Mouse (Mus musculus): ENCODE measurements around the gene Tmem235. TPM values are rescaled to one million over a fixed set of nuclear protein-coding genes. Genes with fewer than 3 reads are reported as not detected.

Tmem235 gene
- polyA plus RNA-seq, 1 experiment from 2014 or later: 0.08 TPM

DNA sequence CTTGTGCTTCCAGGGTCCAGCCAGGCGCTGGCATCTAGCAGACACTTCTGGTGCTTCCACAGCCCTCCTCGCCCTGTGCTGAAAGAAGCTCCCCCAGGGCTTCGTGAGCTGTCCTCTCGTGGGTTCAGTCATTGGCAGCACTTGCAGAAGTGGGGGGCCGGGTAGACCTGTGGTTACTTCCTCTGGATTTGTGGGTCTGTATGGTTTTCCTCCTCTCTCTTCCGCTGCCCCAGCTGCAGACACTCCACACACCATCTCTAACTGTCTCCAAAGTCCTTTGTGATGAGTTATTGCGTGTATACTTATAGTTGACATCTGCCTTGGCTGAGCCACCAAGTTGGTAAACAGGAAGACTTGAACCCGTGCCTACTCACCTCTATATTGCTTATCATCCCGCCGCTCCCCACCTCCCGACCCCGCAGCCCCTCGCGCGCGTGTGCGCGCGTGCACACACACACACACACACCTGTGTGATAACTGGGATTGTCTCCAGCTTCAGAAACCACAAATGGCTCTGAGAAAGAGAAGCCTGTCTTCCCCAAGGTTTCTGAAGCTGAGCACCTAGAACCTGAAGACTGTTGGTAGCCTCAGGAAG is 31.1 kb downstream of the Tmem235 start:
- H3K27ac ChIP-seq (ENCODE audit: low read depth, low read length): no peak overlapping the region
- peaks cover 26% of the 10 kb centered on the region for H3K4me1 ChIP-seq (ENCODE audit: control insufficient read depth, insufficient read depth, low read depth, low read length)
- H3K27me3 ChIP-seq (replicated peaks; ENCODE audit: control insufficient read depth, insufficient read depth, low read length): peaks cover 6% of the 10 kb centered on the region; the same call in 1 of the 2 replicates
- ATAC-seq: no peak
- H3K4me3 ChIP-seq (ENCODE audit: low read length): no peak overlapping the region
- H3K9me3 ChIP-seq (ENCODE audit: control insufficient read depth, low read length): no peaks in the 10 kb centered on the region
- no peak overlapping the region for H3K9ac ChIP-seq (ENCODE audit: low read depth, low read length)
- H3K36me3 ChIP-seq (ENCODE audit: control insufficient read depth, insufficient read depth, low read length): no peaks in the 10 kb centered on the region
- WGBS: 93% methylated on average over 19 of the region's 19 CpGs
- H3K4me2 ChIP-seq (ENCODE audit: low read length): no peak overlapping the region

- Histone ChIP-seq H3K27ac (ENCODE audit: low read depth, low read length) (no peak overlapping the region), H3K27me3 (replicated peaks; ENCODE audit: control insufficient read depth, insufficient read depth, low read length) (peaks cover 5% of the 10 kb centered on the region; the same call in 1 of the 2 replicates), H3K4me1 (ENCODE audit: control insufficient read depth, insufficient read depth, low read depth, low read length) (peaks cover 26% of the 10 kb centered on the region), H3K9ac (ENCODE audit: low read depth, low read length) (no peak overlapping the region), H3K4me3 (ENCODE audit: low read length) (no peak overlapping the region), H3K4me2 (ENCODE audit: low read length) (no peak overlapping the region), H3K9me3 (ENCODE audit: control insufficient read depth, low read length) (no peaks in the 10 kb centered on the region), H3K36me3 (ENCODE audit: control insufficient read depth, insufficient read depth, low read length) (no peaks in the 10 kb centered on the region)
- 59% methylated on average over 6 of the region's 6 CpGs for WGBS
- ATAC-seq: no peak
Measured at GRCm38 (mm10) chr11:117892199-117892598, 31.6 kb downstream of the Tmem235 start.

DNA sequence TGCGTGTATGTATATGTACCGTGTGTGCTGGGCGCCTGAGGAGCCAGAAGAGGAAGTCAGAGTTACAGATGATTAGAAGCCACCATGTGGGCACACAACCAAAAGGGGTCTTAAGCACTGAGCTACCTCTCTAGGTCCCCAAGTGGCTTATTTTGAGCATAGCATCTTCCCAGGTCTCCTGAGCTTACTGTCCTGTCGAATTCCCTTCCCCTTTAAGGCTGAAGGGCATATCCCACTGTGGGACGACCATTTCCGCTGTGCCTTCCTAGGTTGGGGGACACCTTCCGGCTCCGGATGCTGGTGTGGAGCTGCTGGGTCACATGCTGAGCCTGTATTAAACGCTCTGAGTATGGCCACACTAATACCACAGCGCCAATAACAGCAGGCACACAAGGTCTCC is 34.1 kb downstream of the Tmem235 start:
- no peak overlapping the region for H3K9ac ChIP-seq (ENCODE audit: low read depth, low read length)
- ATAC-seq: no peak
- H3K4me3 ChIP-seq (ENCODE audit: low read length): no peak overlapping the region
- H3K27me3 ChIP-seq (replicated peaks; ENCODE audit: control insufficient read depth, insufficient read depth, low read length): peaks cover 5% of the 10 kb centered on the region; the same call in 1 of the 2 replicates
- H3K36me3 ChIP-seq (ENCODE audit: control insufficient read depth, insufficient read depth, low read length): no peaks in the 10 kb centered on the region
- no peaks in the 10 kb centered on the region for H3K9me3 ChIP-seq (ENCODE audit: control insufficient read depth, low read length)
- no peak overlapping the region for H3K27ac ChIP-seq (ENCODE audit: low read depth, low read length)
- peaks cover 15% of the 10 kb centered on the region for H3K4me1 ChIP-seq (ENCODE audit: control insufficient read depth, insufficient read depth, low read depth, low read length)
- 67% methylated on average over 10 of the region's 10 CpGs for WGBS
- H3K4me2 ChIP-seq (ENCODE audit: low read length): no peak overlapping the region

DNA sequence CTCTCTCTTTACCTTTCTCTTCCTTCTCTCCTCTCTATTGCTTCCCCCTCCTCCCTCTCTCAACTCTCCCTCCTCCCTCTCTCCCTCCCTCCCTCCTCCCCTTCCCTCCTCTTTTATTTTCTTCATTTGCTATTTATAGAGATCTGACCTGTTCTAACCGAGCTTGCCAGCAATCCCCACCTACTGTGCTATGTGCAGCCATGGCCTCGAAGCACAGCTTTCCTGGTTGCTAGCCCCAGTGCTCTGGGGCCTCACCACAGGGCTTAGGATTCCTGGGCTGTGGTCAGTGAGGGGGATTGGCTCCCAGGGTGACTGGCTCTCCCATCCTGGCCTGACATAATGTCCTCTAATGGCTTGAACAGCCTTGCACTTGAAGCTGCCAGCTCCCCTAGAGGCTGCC is 36.0 kb downstream of the Tmem235 start:
- Histone ChIP-seq H3K4me2 (ENCODE audit: low read length) (no peak overlapping the region), H3K4me1 (ENCODE audit: control insufficient read depth, insufficient read depth, low read depth, low read length) (no peaks in the 10 kb centered on the region), H3K9me3 (ENCODE audit: control insufficient read depth, low read length) (no peaks in the 10 kb centered on the region), H3K27me3 (replicated peaks; ENCODE audit: control insufficient read depth, insufficient read depth, low read length) (peaks cover 3% of the 10 kb centered on the region; the same call in 1 of the 2 replicates), H3K36me3 (ENCODE audit: control insufficient read depth, insufficient read depth, low read length) (no peaks in the 10 kb centered on the region), H3K4me3 (ENCODE audit: low read length) (no peak overlapping the region), H3K9ac (ENCODE audit: low read depth, low read length) (no peak overlapping the region), H3K27ac (ENCODE audit: low read depth, low read length) (no peak overlapping the region)
- ATAC-seq: no peak
- 43% methylated on average over 2 of the region's 2 CpGs for WGBS

GRCm38 (mm10) chr11:117902282-117902681 is 41.7 kb downstream of the Tmem235 start:
- H3K27ac ChIP-seq (ENCODE audit: low read depth, low read length): no peak overlapping the region
- WGBS: 64% methylated on average over 2 of the region's 2 CpGs
- no peaks in the 10 kb centered on the region for H3K27me3 ChIP-seq (replicated peaks; ENCODE audit: control insufficient read depth, insufficient read depth, low read length)
- ATAC-seq: no peak
- H3K36me3 ChIP-seq (ENCODE audit: control insufficient read depth, insufficient read depth, low read length): no peaks in the 10 kb centered on the region
- H3K4me1 ChIP-seq (ENCODE audit: control insufficient read depth, insufficient read depth, low read depth, low read length): no peaks in the 10 kb centered on the region
- H3K9ac ChIP-seq (ENCODE audit: low read depth, low read length): no peak overlapping the region
- no peak overlapping the region for H3K4me2 ChIP-seq (ENCODE audit: low read length)
- no peak overlapping the region for H3K4me3 ChIP-seq (ENCODE audit: low read length)
- H3K9me3 ChIP-seq (ENCODE audit: control insufficient read depth, low read length): no peaks in the 10 kb centered on the region

- WGBS: 91% methylated on average over 8 of the region's 8 CpGs
- no peak overlapping the region for H3K9ac ChIP-seq (ENCODE audit: low read depth, low read length)
- H3K4me1 ChIP-seq (ENCODE audit: control insufficient read depth, insufficient read depth, low read depth, low read length): no peaks in the 10 kb centered on the region
- H3K27ac ChIP-seq (ENCODE audit: low read depth, low read length): no peak overlapping the region
- H3K36me3 ChIP-seq (ENCODE audit: control insufficient read depth, insufficient read depth, low read length): no peaks in the 10 kb centered on the region
- no peak overlapping the region for H3K4me3 ChIP-seq (ENCODE audit: low read length)
- no peaks in the 10 kb centered on the region for H3K27me3 ChIP-seq (replicated peaks; ENCODE audit: control insufficient read depth, insufficient read depth, low read length)
- no peak overlapping the region for H3K4me2 ChIP-seq (ENCODE audit: low read length)
- no peaks in the 10 kb centered on the region for H3K9me3 ChIP-seq (ENCODE audit: control insufficient read depth, low read length)
- ATAC-seq: no peak
Measured at GRCm38 (mm10) chr11:117904442-117904841, 43.9 kb downstream of the Tmem235 start.

- H3K4me3 ChIP-seq (ENCODE audit: low read length): no peak overlapping the region
- ATAC-seq: no peak
- no peaks in the 10 kb centered on the region for H3K27me3 ChIP-seq (replicated peaks; ENCODE audit: control insufficient read depth, insufficient read depth, low read length)
- no peaks in the 10 kb centered on the region for H3K4me1 ChIP-seq (ENCODE audit: control insufficient read depth, insufficient read depth, low read depth, low read length)
- no peak overlapping the region for H3K9ac ChIP-seq (ENCODE audit: low read depth, low read length)
- no peaks in the 10 kb centered on the region for H3K36me3 ChIP-seq (ENCODE audit: control insufficient read depth, insufficient read depth, low read length)
- no peaks in the 10 kb centered on the region for H3K9me3 ChIP-seq (ENCODE audit: control insufficient read depth, low read length)
- 89% methylated on average over 8 of the region's 8 CpGs for WGBS
- H3K27ac ChIP-seq (ENCODE audit: low read depth, low read length): no peak overlapping the region
- H3K4me2 ChIP-seq (ENCODE audit: low read length): no peak overlapping the region
Measured at GRCm38 (mm10) chr11:117909337-117909736, 48.8 kb downstream of the Tmem235 start.

DNA sequence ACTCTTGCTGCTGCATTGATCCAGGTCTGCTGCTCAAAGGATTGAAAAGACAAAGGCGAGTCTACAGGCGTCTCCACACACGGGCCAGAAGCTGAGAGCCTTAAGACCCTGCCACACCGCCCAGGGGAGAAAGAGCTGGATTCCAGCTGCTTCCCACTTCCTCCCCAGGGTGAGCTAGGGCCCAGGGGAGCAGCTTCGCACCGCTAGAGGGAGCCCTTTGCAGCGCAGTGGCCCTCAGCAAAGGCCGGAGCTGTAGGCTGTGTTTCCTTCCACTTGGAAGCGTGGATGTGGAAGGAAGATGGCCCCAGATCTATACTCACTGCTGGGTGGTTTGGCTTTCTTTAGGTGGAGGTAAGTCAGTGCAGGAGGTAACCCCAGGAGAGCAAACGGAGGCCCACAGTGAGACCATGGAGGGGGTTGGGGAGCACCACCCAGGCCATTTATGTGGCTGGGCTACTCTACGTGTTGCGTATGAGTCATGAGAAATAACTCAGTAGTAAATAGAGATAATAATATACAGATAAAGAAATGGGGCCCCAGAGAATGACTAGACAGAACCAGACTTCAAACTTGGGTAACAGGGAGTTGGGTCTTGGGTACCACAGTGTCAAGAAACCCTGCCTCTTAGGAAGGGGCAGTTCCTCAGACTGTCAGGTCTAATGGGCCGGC is 52.3 kb downstream of the Tmem235 start:
- H3K4me2 ChIP-seq (ENCODE audit: low read length): no peak overlapping the region
- no peaks in the 10 kb centered on the region for H3K9me3 ChIP-seq (ENCODE audit: control insufficient read depth, low read length)
- no peaks in the 10 kb centered on the region for H3K27me3 ChIP-seq (replicated peaks; ENCODE audit: control insufficient read depth, insufficient read depth, low read length)
- ATAC-seq: peak; percentile 60; the same call in 1 of the 2 replicates
- 30% methylated on average over 13 of the region's 13 CpGs for WGBS
- no peaks in the 10 kb centered on the region for H3K4me1 ChIP-seq (ENCODE audit: control insufficient read depth, insufficient read depth, low read depth, low read length)
- H3K9ac ChIP-seq (ENCODE audit: low read depth, low read length): no peak overlapping the region; the same call in 1 of the 2 replicates
- H3K27ac ChIP-seq (ENCODE audit: low read depth, low read length): no peak overlapping the region
- no peaks in the 10 kb centered on the region for H3K36me3 ChIP-seq (ENCODE audit: control insufficient read depth, insufficient read depth, low read length)
- H3K4me3 ChIP-seq (ENCODE audit: low read length): no peak overlapping the region

DNA sequence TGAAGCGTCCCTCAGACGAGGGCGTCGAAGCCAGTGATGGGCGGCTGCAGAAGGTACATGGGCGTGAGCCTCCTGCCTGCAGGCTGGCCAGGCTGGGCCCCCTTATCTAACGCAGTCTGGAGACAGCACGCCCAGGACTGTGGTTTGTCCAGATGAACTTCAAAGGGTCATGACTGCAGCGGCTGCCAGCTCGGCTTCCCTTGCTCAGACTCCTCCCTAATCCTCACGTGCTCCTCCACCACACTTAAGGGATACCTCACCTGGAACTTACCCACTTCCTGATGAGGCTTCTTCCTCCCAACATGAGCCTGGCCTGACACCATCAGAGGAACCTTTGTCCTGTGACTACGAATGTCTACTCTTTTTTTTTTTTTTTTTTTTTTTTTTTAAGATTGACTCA is 54.0 kb downstream of the Tmem235 start:
- WGBS: 84% methylated on average over 12 of the region's 12 CpGs
- Histone ChIP-seq H3K27me3 (replicated peaks; ENCODE audit: control insufficient read depth, insufficient read depth, low read length) (no peaks in the 10 kb centered on the region), H3K4me3 (ENCODE audit: low read length) (no peak overlapping the region), H3K4me2 (ENCODE audit: low read length) (no peak overlapping the region), H3K36me3 (ENCODE audit: control insufficient read depth, insufficient read depth, low read length) (no peaks in the 10 kb centered on the region), H3K9ac (ENCODE audit: low read depth, low read length) (no peak overlapping the region), H3K4me1 (ENCODE audit: control insufficient read depth, insufficient read depth, low read depth, low read length) (peaks cover 3% of the 10 kb centered on the region; the same call in 1 of the 2 replicates), H3K27ac (ENCODE audit: low read depth, low read length) (no peak overlapping the region), H3K9me3 (ENCODE audit: control insufficient read depth, low read length) (no peaks in the 10 kb centered on the region)
- ATAC-seq: no peak
